Mouse (Mus musculus) central nervous system, embryonic 18 days (tissue): ENCODE measurements around the gene Sema3f. TPM values are rescaled to one million over a fixed set of nuclear protein-coding genes. Genes with fewer than 3 reads are reported as not detected.

ENCODE experiments used
- polyA plus RNA-seq: library from polyadenylated mRNA; depleted of rRNA; stranded (reverse); fragments of >200 nt; gene quantifications from 2 replicates; pipeline ENCODE4 v1.2.3, GENCODE M21; 2012; rRNA removed

Sema3f gene
- 109 and 131 TPM in 2 replicates for polyA plus RNA-seq

GRCm38 (mm10) chr9:107709697-107710483 lies at the start of gene Sema3f:
Gene Sema3f, minus strand, starts transcription at chr9:107710475.

GRCm38 (mm10) chr9:107679501-107679900 lies 30.8 kb downstream of the Sema3f start, which contains the start of gene Gnat1:
Gene Gnat1, minus strand, starts transcription at chr9:107679712.

GRCm38 (mm10) chr9:107669480-107669945 lies 40.8 kb downstream of the Sema3f start, which contains the start of gene Slc38a3:
Gene Slc38a3, minus strand, starts transcription at chr9:107669530.

GRCm38 (mm10) chr9:107635279-107636028 lies 74.8 kb downstream of the Sema3f start, which contains the start of gene Gnai2:
Gene Gnai2, minus strand, starts transcription at chr9:107635367.

Other genes with a start within 250 kb of the Sema3f start
- 33.6 and 34.5 TPM in 2 replicates for gene Tmem115, start 176.5 kb downstream of the Sema3f start, polyA plus RNA-seq
- gene Cyb561d2, start 168.3 kb downstream of the Sema3f start, polyA plus RNA-seq: 47.5 and 52.4 TPM in 2 replicates
- gene Nprl2, start 168.2 kb downstream of the Sema3f start, polyA plus RNA-seq: 87.7 and 93.2 TPM in 2 replicates
- gene Zmynd10, start 163.2 kb downstream of the Sema3f start, polyA plus RNA-seq: 8.9 and 9.6 TPM in 2 replicates
- 35.2 and 38.7 TPM in 2 replicates for gene Rassf1, start 158.9 kb downstream of the Sema3f start, polyA plus RNA-seq
- gene Tusc2, start 147.2 kb downstream of the Sema3f start, polyA plus RNA-seq: 96.7 and 108 TPM in 2 replicates
- gene Hyal2, start 142.5 kb downstream of the Sema3f start, polyA plus RNA-seq: 29.8 and 30.5 TPM in 2 replicates
- 2.5 and 2.8 TPM in 2 replicates for gene Hyal1, start 133.5 kb downstream of the Sema3f start, polyA plus RNA-seq
- 16.6 and 19.8 TPM in 2 replicates for gene Naa80, start 131.6 kb downstream of the Sema3f start, polyA plus RNA-seq
- gene Hyal3, start 129.7 kb downstream of the Sema3f start, polyA plus RNA-seq: 1.2 and 1.5 TPM in 2 replicates
- gene Ifrd2, start 122.8 kb downstream of the Sema3f start, polyA plus RNA-seq: 20.6 and 24.7 TPM in 2 replicates
- gene Sema3b, start 101.2 kb downstream of the Sema3f start, polyA plus RNA-seq: 5.4 and 7.5 TPM in 2 replicates
- gene Gnai2, start 75.1 kb downstream of the Sema3f start, polyA plus RNA-seq: 382 and 399 TPM in 2 replicates
- gene Slc38a3, start 40.9 kb downstream of the Sema3f start, polyA plus RNA-seq: 87.6 and 91.9 TPM in 2 replicates
- 0.39 and 0.48 TPM in 2 replicates for gene Gnat1, start 30.8 kb downstream of the Sema3f start, polyA plus RNA-seq
- 193 and 212 TPM in 2 replicates for gene Rbm5, start 60.5 kb upstream of the Sema3f start, polyA plus RNA-seq
- gene Rbm6, start 162.8 kb upstream of the Sema3f start, polyA plus RNA-seq: 84.9 and 89.6 TPM in 2 replicates
- 27.4 and 28.6 TPM in 2 replicates for gene Mon1a, start 177.7 kb upstream of the Sema3f start, polyA plus RNA-seq
- 4.4 and 5.7 TPM in 2 replicates for gene Mst1r, start 196.4 kb upstream of the Sema3f start, polyA plus RNA-seq
- not detected in 2 replicates for gene Actl11, start 218.0 kb upstream of the Sema3f start, polyA plus RNA-seq
- gene Camkv, start 225.2 kb upstream of the Sema3f start, polyA plus RNA-seq: 249 and 282 TPM in 2 replicates
- 11.2 and 13.3 TPM in 2 replicates for gene Traip, start 239.7 kb upstream of the Sema3f start, polyA plus RNA-seq